Mouse (Mus musculus) intestine, embryonic 16.5 days (tissue): ENCODE measurements around the gene 2310061I04Rik. TPM values are rescaled to one million over a fixed set of nuclear protein-coding genes. Genes with fewer than 3 reads are reported as not detected.

Experiments
- ATAC-seq: fragments of 200-750 bp; cut with Nextera tagmentation; 2 replicates; pipeline ENCODE4 v1.8.0; 2017; ENCODE audit warnings: moderate TSS enrichment, moderate library complexity
- H3K27ac ChIP-seq: fragments of 300-500 bp; sonication (generic); 2 replicates; pipeline ENCODE4 v1.5.1; 2014; ENCODE audit warnings: mild to moderate bottlenecking, low read length
- H3K27me3 ChIP-seq: fragments of 300-500 bp; sonication (generic); replicated peaks from 2 replicates; pipeline ENCODE4 v1.6.1; 2014; ENCODE audit warnings: low read length, control low read depth, mixed read lengths; ENCODE audit not compliant: control insufficient read depth, insufficient read depth
- H3K36me3 ChIP-seq: fragments of 300-500 bp; sonication (generic); 2 replicates; pipeline ENCODE4 v1.6.1; 2014; ENCODE audit warnings: low read length, control low read depth; ENCODE audit not compliant: control insufficient read depth, insufficient read depth
- H3K4me1 ChIP-seq: fragments of 300-500 bp; sonication (generic); 2 replicates; pipeline ENCODE4 v1.6.1; 2014; ENCODE audit warnings: low read length, control low read depth, mixed read lengths; ENCODE audit not compliant: control insufficient read depth, insufficient read depth
- H3K4me2 ChIP-seq: fragments of 300-500 bp; sonication (generic); 2 replicates; pipeline ENCODE4 v1.6.1; 2014; ENCODE audit warnings: low read depth, low read length, control low read depth
- H3K4me3 ChIP-seq: fragments of 300-500 bp; sonication (generic); 2 replicates; pipeline ENCODE4 v1.5.1; 2014; ENCODE audit warnings: mild to moderate bottlenecking, low read length
- H3K9ac ChIP-seq: fragments of 300-500 bp; sonication (generic); 2 replicates; pipeline ENCODE4 v1.6.1; 2014; ENCODE audit warnings: low read depth, low read length
- H3K9me3 ChIP-seq: fragments of 300-500 bp; sonication (generic); 2 replicates; pipeline ENCODE4 v1.6.1; 2016; ENCODE audit warnings: low read length, control low read depth; ENCODE audit not compliant: control insufficient read depth
- WGBS: fragments of 180-500 bp; shearing (Covaris S2); extraction: QIAGEN DNeasy Blood & Tissue Kit; methylation state at CpG from one replicate; pipeline ENCODE4 v1.1.7; 2014; 5-methylcytosine and 5-hydroxymethylcytosine counted together
- polyA plus RNA-seq: library from polyadenylated mRNA; unstranded; fragments of >200 nt; fragmentation: Nextera tagmentation; extraction: Ambion mirVana; gene quantifications from 2 replicates; pipeline ENCODE4 v1.2.1, GENCODE M21; 2015

Gene 2310061I04Rik
- polyA plus RNA-seq, 1 experiment from 2014 or later: 29.1 TPM

DNA sequence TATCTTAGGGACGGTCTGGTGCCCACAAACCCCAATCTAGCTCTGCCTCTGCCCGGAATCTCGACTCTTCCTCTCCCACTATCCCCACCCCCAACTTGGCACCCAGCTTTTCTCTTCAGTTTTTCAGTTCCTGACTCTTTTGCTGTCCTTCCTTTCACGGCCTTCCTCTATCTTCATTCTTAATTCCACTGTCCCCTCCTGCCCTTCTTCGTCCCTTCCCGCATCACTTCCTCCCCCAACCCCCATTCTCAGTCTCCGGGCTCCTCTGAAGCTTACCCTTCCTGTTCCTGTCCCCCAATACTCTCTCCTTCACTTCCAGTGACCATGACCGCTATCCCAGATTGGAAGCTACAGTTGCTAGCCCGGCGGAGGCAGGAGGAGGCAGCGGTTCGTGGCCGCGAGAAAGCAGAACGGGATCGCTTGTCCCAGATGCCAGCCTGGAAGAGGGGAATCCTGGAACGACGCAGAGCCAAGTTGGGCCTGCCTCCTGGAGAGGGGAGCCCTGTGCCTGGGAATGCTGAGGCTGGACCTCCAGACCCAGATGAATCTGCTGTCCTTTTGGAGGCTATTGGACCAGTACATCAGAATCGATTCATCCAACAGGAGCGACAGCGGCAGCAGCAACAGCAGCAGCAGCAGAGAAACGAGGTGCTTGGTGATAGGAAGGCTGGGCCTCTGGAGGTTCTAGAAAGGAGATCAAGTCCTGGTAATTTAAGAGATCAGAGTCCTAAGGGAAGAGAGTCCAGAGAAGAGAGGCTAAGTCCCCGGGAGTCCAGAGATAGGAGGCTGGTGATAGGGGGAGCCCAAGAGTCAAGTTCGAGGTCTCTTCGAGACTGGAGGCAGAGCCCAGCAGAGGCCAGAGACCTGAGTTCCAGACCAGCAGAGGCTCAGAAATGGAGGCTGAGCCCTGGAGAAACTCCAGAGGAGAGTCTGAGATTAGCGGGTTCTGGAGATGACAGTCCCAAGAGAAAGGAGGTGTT lies 30.0 kb downstream of the 2310061I04Rik start:
- Histone ChIP-seq H3K4me1 (peaks cover 31% of the 10 kb centered on the region), H3K4me2 (peak overlapping the region; percentile 81), H3K36me3 (no peaks in the 10 kb centered on the region; the same call in 1 of the 2 replicates), H3K9ac (peak overlapping the region; percentile 77), H3K9me3 (0 out of 2 replicates have a peak, but pooled peaks cover 4% of the 10 kb centered on the region), H3K4me3 (peak overlapping the region; percentile 62), H3K27me3 (no peaks in the 10 kb centered on the region), H3K27ac (peak overlapping the region; percentile 89)
- WGBS: 16% methylated on average over 26 of the region's 26 CpGs
- no peak for ATAC-seq

DNA sequence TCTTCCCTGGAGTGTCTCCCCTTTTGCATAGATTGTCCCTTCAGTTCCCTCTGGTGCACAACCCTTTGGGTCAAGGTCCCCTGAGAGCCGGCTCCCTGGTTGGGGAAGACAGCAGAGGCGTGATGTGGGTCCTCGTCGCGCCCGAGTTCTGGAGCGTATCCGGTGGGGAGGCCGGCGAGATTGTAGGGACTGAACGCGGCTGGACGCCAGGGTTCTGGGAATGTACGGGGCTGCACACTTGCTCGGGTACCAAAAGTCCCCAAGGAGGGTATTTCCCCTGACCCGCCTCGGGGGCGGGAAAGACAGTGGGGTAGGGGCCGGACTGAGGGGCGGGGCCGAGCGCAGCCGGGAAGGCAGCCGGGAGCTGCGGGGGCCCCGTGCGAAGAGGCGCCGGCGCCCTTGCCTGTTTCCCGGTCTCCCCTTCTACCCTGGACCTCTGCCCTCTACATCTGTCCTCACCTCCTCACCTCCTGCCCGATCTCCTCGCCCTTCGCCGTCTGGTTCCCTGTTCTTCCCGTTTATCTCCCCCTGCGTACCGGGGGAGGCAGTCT lies 30.9 kb downstream of the 2310061I04Rik start:
- 0 out of 2 replicates have a peak, but pooled peaks cover 3% of the 10 kb centered on the region for H3K9me3 ChIP-seq
- no peaks in the 10 kb centered on the region for H3K27me3 ChIP-seq
- under 1% methylated on average over 38 of the region's 38 CpGs for WGBS
- no peaks in the 10 kb centered on the region; the same call in 1 of the 2 replicates for H3K36me3 ChIP-seq
- peak overlapping the region; percentile 89 for H3K27ac ChIP-seq
- peaks cover 32% of the 10 kb centered on the region for H3K4me1 ChIP-seq
- H3K9ac ChIP-seq: peak overlapping the region; percentile 77
- peak overlapping the region; percentile 62 for H3K4me3 ChIP-seq
- peak; percentile 49 for ATAC-seq
- H3K4me2 ChIP-seq: peak overlapping the region; percentile 81

DNA sequence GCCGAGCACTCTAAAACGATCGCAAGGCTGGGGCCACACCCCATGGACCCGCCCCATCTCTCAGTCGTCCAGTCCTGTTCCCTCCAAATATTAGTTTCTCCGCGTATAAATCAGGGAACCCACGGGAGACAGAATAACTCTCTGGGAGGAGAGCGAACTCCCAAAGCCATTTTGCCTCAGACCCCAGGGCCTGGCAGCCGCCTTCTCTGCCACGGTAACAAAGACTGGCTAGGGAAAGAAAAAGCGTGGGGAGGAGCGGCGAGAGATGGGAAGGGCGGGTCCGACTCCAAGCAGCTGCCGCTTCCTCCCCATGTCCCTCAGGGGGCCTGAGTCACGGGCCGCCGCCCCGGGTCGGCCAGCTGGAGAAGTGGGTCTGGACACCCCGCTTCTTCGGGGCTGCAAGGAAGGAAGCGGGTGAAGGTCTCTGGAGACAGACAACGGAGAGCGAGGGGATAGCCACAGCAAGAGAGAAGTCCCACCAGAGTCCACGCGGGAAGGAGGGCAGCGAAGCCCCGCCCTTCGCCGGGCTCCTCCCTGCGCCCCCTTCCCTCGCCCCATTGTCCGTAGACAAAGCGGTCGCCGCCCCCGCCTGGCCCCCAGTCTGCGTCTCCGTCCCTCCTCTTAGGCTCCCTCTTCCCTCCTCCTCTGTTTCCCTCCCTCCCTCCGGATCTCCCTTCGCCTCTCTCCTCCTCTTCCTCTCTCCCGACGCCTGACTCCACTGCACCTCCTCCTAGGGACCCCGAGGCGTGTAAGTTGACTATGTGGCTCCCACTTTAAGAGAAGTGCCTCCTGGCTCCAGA lies 31.6 kb downstream of the 2310061I04Rik start, which contains the start of gene Ppp1r18:
Gene Ppp1r18 (plus strand): TSS at position 113 of the 800 bp plus-strand sequence.
- WGBS: under 1% methylated on average over 44 of the region's 48 CpGs
- peak; percentile 50 for ATAC-seq
- peak within 1 kb of the TSS; percentile 89 for H3K27ac ChIP-seq

DNA sequence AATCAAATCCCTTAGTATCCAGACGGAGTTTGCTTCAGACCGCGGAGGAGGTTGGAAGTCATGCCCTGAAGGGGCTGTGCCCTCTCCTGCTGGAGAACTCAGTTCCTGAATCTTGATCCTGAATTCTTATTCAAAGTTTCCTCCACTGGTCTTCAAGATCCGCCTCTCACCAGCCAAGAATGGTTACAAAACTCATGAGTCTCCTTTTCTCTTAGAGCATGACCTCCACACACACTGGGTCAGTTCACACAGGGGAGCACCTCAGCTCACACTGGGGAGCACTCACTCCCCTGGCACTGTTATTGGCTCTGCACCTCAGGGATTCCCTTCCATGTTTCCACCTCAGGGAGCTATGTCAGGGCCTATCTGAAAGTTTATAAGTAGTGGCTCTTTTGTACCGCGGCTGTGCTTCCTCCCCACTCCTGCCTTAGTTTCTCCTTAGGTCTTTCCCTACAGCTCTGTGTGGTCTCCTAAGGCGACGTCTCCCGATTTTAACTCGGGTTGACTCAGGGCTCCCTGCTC lies 32.3 kb downstream of the 2310061I04Rik start:
- Histone ChIP-seq H3K36me3 (no peaks in the 10 kb centered on the region), H3K4me1 (peaks cover 26% of the 10 kb centered on the region), H3K9ac (peak overlapping the region; percentile 77), H3K4me3 (peak overlapping the region; percentile 62), H3K27ac (peak overlapping the region; percentile 89), H3K4me2 (peak overlapping the region; percentile 81), H3K27me3 (no peaks in the 10 kb centered on the region), H3K9me3 (no peaks in the 10 kb centered on the region)
- ATAC-seq: no peak
- 31% methylated on average over 10 of the region's 10 CpGs for WGBS

More for the DNA sequence above, 31.6 kb downstream of the 2310061I04Rik start, which contains the start of gene Ppp1r18:
- Histone ChIP-seq H3K4me2 (peak within 1 kb of the TSS; percentile 81), H3K4me1 (peaks cover 30% of the 10 kb centered on the region), H3K9ac (peak within 1 kb of the TSS; percentile 77), H3K9me3 (no peaks in the 10 kb centered on the region), H3K36me3 (no peaks in the 10 kb centered on the region), H3K4me3 (peak within 1 kb of the TSS; percentile 62), H3K27me3 (no peaks in the 10 kb centered on the region)

DNA sequence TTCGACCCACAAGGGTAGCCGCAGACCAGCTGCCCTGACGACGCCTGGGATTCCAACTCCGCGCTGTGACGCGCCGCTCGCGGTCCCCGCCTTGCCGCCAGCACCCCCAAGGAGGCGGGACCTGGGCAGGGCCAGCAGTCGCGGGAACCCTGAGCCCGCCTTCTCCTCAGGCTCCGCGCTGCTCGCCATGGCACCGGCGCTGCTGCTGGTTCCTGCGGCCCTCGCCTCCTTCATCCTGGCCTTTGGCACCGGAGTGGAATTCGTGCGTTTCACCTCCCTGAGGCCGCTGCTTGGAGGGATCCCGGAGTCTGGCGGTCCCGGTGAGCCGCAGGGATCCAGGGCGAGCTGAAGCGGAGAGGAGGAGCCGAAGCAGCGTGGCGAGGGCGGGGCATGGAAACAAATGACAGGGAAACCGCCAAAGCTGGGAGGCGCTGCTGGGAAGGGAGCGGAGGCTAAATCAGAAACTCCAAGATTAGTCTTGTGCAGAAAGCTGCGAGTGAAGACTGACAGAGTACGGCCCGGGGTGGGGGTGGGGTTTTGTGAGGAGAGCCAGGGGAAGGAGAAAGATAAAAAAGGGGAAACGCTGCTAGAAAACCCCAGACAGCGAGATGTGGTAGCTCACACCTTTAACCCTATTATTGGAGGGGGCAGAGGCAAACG lies 35.9 kb downstream of the 2310061I04Rik start, which contains the start of gene Nrm:
Gene Nrm (plus strand): TSS at position 121 of the 660 bp plus-strand sequence.
- Histone ChIP-seq H3K27me3 (no peaks in the 10 kb centered on the region), H3K4me3 (peak within 1 kb of the TSS; percentile 86), H3K4me2 (peak within 1 kb of the TSS; percentile 66), H3K36me3 (0 out of 2 replicates have a peak, but pooled peaks cover 3% of the 10 kb centered on the region), H3K27ac (peak within 1 kb of the TSS; percentile 88), H3K4me1 (peaks cover 12% of the 10 kb centered on the region; the same call in 1 of the 2 replicates), H3K9me3 (no peaks in the 10 kb centered on the region), H3K9ac (peak within 1 kb of the TSS; percentile 80)
- under 1% methylated on average over 47 of the region's 47 CpGs for WGBS
- peak; percentile 95 for ATAC-seq

DNA sequence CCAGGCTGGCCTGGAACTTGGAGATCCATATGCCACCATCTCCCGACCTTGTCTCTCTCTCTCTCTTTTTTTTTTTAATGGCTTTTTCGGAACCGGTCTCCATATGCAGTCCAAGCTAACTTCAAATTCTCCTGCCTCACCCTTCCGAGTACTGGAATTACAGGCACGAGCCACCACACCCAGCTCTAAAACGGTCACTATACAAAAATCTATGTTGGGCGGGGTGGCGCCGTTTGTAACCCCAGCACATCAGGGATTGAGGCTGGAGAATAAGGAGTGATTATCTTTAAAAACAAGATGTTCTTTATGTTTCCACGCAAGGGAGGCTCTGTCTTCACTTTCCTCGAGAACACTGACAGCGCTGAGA lies 36.4 kb downstream of the 2310061I04Rik start:
- Histone ChIP-seq H3K4me2 (peak overlapping the region; percentile 66), H3K36me3 (0 out of 2 replicates have a peak, but pooled peaks cover 3% of the 10 kb centered on the region), H3K9ac (peak overlapping the region; percentile 80), H3K9me3 (no peaks in the 10 kb centered on the region), H3K4me1 (peaks cover 12% of the 10 kb centered on the region; the same call in 1 of the 2 replicates), H3K27ac (no peak overlapping the region), H3K27me3 (no peaks in the 10 kb centered on the region), H3K4me3 (peak overlapping the region; percentile 86)
- 4% methylated on average over 12 of the region's 12 CpGs for WGBS
- ATAC-seq: peak; percentile 26; the same call in 1 of the 2 replicates

DNA sequence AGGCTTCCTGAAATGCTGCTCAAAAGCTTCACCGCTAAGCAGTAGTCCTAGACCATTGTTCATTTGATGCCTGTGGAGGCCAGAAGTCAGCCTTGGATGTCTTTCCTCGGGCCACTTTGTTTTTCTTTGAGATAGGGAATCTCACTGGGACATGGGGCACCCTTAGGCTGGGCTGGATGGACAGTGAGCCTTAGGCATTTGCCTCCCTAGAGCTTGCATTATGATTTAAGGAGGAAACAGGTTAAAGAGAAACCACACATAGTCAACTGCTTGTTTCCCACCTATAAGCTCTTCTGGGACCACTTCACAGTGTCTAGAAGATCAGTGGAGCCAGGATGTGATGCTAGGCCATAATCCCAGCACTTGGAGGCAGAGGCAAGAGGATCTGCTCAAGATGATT lies 37.4 kb downstream of the 2310061I04Rik start:
- Histone ChIP-seq H3K27ac (no peak overlapping the region), H3K4me3 (no peak overlapping the region)
- 62% methylated on average over 2 of the region's 2 CpGs for WGBS

DNA sequence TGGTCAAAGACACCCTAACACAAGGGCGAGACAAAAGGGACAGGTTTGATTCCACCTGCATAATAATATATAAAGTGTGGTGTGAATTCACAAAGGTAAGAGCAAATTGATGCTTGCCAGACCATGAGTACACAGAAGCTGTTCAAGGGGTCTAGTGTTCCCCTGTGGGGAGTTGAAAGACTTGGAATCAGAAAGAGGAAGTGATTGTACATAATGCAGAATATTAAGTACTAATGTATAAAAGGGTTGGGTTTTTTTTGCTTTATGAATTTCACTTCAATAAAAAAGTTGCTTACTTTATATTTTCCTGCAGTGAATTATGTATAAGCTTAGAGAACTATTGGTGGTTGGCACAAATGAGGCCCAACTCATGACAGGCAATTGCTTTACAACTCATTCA lies 37.9 kb downstream of the 2310061I04Rik start:
- no peak overlapping the region for H3K4me3 ChIP-seq
- no peak overlapping the region for H3K27ac ChIP-seq
- H3K9me3 ChIP-seq: no peaks in the 10 kb centered on the region
- no peaks in the 10 kb centered on the region for H3K27me3 ChIP-seq
- H3K9ac ChIP-seq: no peak overlapping the region
- ATAC-seq: no peak
- no peak overlapping the region for H3K4me2 ChIP-seq
- WGBS: 94% methylated on average over 1 of the region's 1 CpGs
- H3K36me3 ChIP-seq: 0 out of 2 replicates have a peak, but pooled peaks cover 5% of the 10 kb centered on the region
- H3K4me1 ChIP-seq: peaks cover 9% of the 10 kb centered on the region; the same call in 1 of the 2 replicates

More for the DNA sequence above, 37.4 kb downstream of the 2310061I04Rik start:
- ATAC-seq: no peak
- Histone ChIP-seq H3K27me3 (no peaks in the 10 kb centered on the region), H3K36me3 (0 out of 2 replicates have a peak, but pooled peaks cover 4% of the 10 kb centered on the region), H3K4me1 (peaks cover 9% of the 10 kb centered on the region; the same call in 1 of the 2 replicates), H3K4me2 (no peak overlapping the region), H3K9me3 (no peaks in the 10 kb centered on the region), H3K9ac (no peak overlapping the region)
